Mouse (Mus musculus) intestine, postnatal 0 days (tissue): ENCODE measurements around the gene Tmem219. TPM values are rescaled to one million over a fixed set of nuclear protein-coding genes. Genes with fewer than 3 reads are reported as not detected.

Source experiments
- ATAC-seq: fragments of 200-750 bp; cut with Nextera tagmentation; 2 replicates; pipeline ENCODE4 v1.8.0; 2017; ENCODE audit warnings: mild to moderate bottlenecking, moderate TSS enrichment, moderate library complexity
- H3K27ac ChIP-seq: fragments of 300-500 bp; sonication (generic); 2 replicates; pipeline ENCODE4 v1.5.1; 2014; ENCODE audit warnings: mild to moderate bottlenecking, low read depth, low read length, moderate library complexity
- H3K27me3 ChIP-seq: fragments of 300-500 bp; sonication (generic); replicated peaks from 2 replicates; pipeline ENCODE4 v1.6.1; 2014; ENCODE audit warnings: low read length, mixed read lengths; ENCODE audit not compliant: control insufficient read depth, insufficient read depth
- H3K36me3 ChIP-seq: fragments of 300-500 bp; sonication (generic); 2 replicates; pipeline ENCODE4 v1.6.1; 2014; ENCODE audit warnings: mild to moderate bottlenecking, moderate library complexity; ENCODE audit not compliant: control insufficient read depth, insufficient read depth
- H3K4me1 ChIP-seq: fragments of 300-500 bp; sonication (generic); replicated peaks from 2 replicates; pipeline ENCODE4 v1.6.1; 2014; ENCODE audit warnings: antibody characterized with exemption, low read length, mixed read lengths; ENCODE audit not compliant: control insufficient read depth, insufficient read depth
- H3K4me2 ChIP-seq: fragments of 300-500 bp; sonication (generic); replicated peaks from 2 replicates; pipeline ENCODE4 v1.6.1; 2014; ENCODE audit warnings: low read depth, mild to moderate bottlenecking, moderate library complexity
- H3K4me3 ChIP-seq: fragments of 300-500 bp; sonication (generic); 2 replicates; pipeline ENCODE4 v1.5.1; 2014; ENCODE audit warnings: low read depth, low read length
- H3K9ac ChIP-seq: fragments of 300-500 bp; sonication (generic); 2 replicates; pipeline ENCODE4 v1.6.1; 2014; ENCODE audit warnings: mild to moderate bottlenecking, low read depth, low read length
- H3K9me3 ChIP-seq: fragments of 300-500 bp; sonication (generic); 2 replicates; pipeline ENCODE4 v1.6.1; 2016; ENCODE audit warnings: mixed run types; ENCODE audit not compliant: control insufficient read depth
- CTCF ChIP-seq: sonication (generic); IDR thresholded peaks from 2 replicates; pipeline ENCODE4 v1.5.1; 2016; ENCODE audit warnings: low read depth, mild to moderate bottlenecking, control low read depth, antibody characterized with exemption, moderate library complexity
- WGBS: fragments of 180-500 bp; shearing (Covaris S2); extraction: QIAGEN DNeasy Blood & Tissue Kit; methylation state at CpG from one replicate; pipeline ENCODE4 v1.1.7; 2014; 5-methylcytosine and 5-hydroxymethylcytosine counted together
- polyA plus RNA-seq: library from polyadenylated mRNA; unstranded; fragments of >200 nt; fragmentation: Nextera tagmentation; extraction: Ambion mirVana; gene quantifications from 2 replicates; pipeline ENCODE4 v1.2.1, GENCODE M21; 2015

Gene Tmem219
- polyA plus RNA-seq, result 71.1 and 73.5 TPM in 2 replicates

DNA sequence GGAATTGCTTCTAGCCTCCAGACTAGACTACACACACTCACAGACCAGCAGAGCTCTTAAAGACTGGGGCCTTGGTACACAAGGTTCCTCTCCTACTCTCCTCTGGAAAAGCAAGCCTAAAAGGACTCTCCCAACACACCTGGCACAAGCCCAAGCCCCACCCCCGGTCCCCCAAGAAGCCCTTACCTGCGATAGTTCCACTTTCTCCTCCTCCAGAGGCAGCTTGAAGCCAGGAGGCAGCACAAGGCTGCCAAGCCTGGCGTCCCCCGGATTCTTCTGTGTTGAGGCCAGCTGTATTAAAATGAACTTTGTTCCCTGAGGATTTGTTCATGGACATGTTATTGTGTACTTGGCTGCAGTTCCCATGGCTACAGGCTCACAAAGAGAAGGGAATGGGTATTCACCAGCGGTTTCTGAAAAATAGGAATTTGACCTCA, at the start of gene Tmem219:
TSS of gene Tmem219 (minus strand) at position 294 of the 437 bp plus-strand sequence.
- WGBS, result 16% methylated on average over 5 of the region's 5 CpGs

DNA sequence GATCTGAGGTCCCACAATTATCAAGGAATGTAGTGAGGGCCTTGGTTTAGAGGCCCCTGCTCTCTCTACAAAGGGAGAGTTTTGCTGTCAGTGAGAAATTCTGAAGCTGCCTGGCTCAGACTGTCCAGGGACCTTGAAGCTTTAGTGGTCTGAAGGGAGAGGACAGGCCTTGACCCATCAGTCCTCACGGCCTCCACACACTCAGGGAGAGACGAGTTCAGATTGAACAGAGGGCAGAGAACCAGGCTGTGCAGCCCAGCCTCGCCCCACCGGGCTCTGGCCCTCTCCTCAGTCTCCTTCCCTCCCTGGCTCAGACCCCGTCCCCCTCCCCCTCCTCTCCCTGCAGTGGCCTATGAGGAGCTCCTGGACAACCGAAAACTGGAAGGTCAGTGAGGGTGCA, 44.6 kb upstream of the Tmem219 start:
- H3K4me3 ChIP-seq, result no peak overlapping the region
- no peak overlapping the region for H3K9ac ChIP-seq
- no peaks in the 10 kb centered on the region for H3K36me3 ChIP-seq
- TF ChIP-seq CTCF, result no peak
- 73% methylated on average over 6 of the region's 6 CpGs for WGBS
- H3K4me1 ChIP-seq, result no peaks in the 10 kb centered on the region
- H3K27me3 ChIP-seq, result 0 out of 2 replicates have a peak, but pooled peaks cover 9% of the 10 kb centered on the region
- no peak overlapping the region for H3K4me2 ChIP-seq
- H3K27ac ChIP-seq, result no peak overlapping the region
- H3K9me3 ChIP-seq, result no peaks in the 10 kb centered on the region
- no peak for ATAC-seq

More for the DNA sequence above, at the start of gene Tmem219:
- peak within 1 kb of the TSS; percentile 20 for H3K4me3 ChIP-seq
- no peaks in the 10 kb centered on the region for H3K27me3 ChIP-seq
- H3K9ac ChIP-seq, result peak within 1 kb of the TSS; percentile 8
- peak within 1 kb of the TSS; percentile 83 for H3K27ac ChIP-seq
- TF ChIP-seq CTCF, result peak; percentile 61
- H3K4me2 ChIP-seq, result peak within 1 kb of the TSS; percentile 57
- no peaks in the 10 kb centered on the region for H3K4me1 ChIP-seq
- peak; percentile 94 for ATAC-seq
- no peaks in the 10 kb centered on the region for H3K9me3 ChIP-seq
- H3K36me3 ChIP-seq, result no peaks in the 10 kb centered on the region

DNA sequence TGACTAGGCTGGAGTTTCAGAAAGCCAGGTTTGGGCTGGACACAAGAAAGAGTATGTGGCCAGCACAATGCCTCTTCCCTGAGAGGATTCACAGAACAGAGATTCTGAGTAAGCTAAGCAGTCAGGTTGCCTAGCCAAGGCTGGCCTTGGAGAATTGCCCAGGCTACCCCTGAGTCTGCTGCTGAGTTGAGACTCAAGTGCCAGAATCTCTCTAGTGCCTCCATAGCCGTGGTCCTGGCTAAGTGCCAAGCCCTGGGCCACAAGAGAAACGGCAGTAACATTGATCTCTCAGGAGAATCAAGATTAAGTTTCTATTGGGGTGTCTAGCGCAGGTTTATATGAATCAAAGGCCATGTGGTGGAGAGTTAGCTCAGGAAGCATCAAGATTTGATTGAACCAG, 42.9 kb upstream of the Tmem219 start:
- TF ChIP-seq CTCF, result no peak
- Histone ChIP-seq H3K27me3 (peaks cover 9% of the 10 kb centered on the region; the same call in 1 of the 2 replicates), H3K4me3 (no peak overlapping the region), H3K4me1 (no peaks in the 10 kb centered on the region), H3K36me3 (no peaks in the 10 kb centered on the region), H3K4me2 (no peak overlapping the region), H3K9ac (no peak overlapping the region), H3K27ac (no peak overlapping the region), H3K9me3 (no peaks in the 10 kb centered on the region)
- ATAC-seq, result no peak
- WGBS, result 45% methylated on average over 3 of the region's 3 CpGs

DNA sequence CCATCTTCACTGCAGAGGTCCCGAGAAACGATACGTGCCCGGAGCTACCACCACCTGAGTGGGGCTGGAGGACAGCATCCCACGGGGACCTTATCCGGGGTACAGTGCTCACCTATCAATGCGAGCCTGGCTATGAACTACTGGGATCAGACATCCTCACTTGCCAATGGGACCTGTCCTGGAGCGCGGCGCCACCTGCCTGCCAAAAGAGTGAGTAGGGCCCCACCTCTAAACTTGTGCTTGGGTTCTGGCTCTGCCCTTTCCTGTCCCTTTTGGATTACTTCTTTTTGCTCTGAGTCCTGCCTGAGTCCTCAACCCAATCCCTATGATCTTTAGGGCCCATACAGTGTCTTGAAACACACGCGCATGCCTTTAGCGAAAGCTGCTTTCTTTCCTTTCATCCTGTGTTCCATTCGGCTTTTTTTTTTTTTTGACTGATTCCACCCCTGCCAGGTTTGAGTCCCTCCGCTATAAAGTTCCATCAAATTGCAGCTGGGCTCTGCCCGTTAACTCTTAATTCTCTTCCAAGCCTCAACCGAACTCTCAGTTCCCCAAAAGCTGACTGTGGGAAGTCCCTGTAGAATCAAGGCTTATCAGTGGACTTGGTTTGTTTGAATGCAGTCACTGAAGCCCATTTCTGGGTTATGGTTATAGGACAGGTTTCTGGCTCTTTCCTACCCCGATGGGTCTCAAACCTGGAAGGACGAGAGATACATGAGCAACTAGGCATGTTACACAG, 41.0 kb upstream of the Tmem219 start:
- Histone ChIP-seq H3K4me2 (no peak overlapping the region), H3K36me3 (no peaks in the 10 kb centered on the region)

DNA sequence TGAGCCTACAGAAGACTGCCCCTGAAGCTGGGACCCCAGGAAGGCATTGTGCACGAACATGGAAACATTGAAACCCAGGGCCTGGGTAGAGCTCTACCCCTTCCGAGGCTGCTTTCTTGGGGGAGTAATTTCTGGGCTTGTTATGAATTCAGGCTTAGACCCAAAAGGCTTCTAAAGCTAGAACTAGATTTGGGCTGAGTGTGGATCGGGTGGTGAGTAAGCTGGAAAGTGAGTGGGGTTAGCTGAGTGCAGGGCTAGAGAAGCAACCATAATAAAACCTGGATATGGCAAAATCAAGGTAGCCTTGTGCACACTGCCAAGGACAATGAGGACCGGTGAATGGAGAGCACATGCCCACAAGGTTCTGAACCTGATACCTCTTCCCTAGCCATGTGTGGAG, 39.2 kb upstream of the Tmem219 start:
- ATAC-seq, result no peak
- Histone ChIP-seq H3K9ac (no peak overlapping the region), H3K27ac (no peak overlapping the region), H3K4me3 (no peak overlapping the region), H3K27me3 (peaks cover 9% of the 10 kb centered on the region; the same call in 1 of the 2 replicates), H3K36me3 (no peaks in the 10 kb centered on the region; the same call in 1 of the 2 replicates), H3K9me3 (no peaks in the 10 kb centered on the region), H3K4me1 (no peaks in the 10 kb centered on the region), H3K4me2 (no peak overlapping the region)
- WGBS, result 86% methylated on average over 4 of the region's 4 CpGs
- no peak for TF ChIP-seq CTCF

More for the DNA sequence above, 41.0 kb upstream of the Tmem219 start:
- H3K27me3 ChIP-seq, result peaks cover 9% of the 10 kb centered on the region; the same call in 1 of the 2 replicates
- H3K27ac ChIP-seq, result no peak overlapping the region
- no peak for ATAC-seq
- H3K4me1 ChIP-seq, result no peaks in the 10 kb centered on the region
- peak; percentile 78 for TF ChIP-seq CTCF
- no peak overlapping the region for H3K4me3 ChIP-seq
- 33% methylated on average over 19 of the region's 19 CpGs for WGBS
- no peak overlapping the region for H3K9ac ChIP-seq
- no peaks in the 10 kb centered on the region for H3K9me3 ChIP-seq

DNA sequence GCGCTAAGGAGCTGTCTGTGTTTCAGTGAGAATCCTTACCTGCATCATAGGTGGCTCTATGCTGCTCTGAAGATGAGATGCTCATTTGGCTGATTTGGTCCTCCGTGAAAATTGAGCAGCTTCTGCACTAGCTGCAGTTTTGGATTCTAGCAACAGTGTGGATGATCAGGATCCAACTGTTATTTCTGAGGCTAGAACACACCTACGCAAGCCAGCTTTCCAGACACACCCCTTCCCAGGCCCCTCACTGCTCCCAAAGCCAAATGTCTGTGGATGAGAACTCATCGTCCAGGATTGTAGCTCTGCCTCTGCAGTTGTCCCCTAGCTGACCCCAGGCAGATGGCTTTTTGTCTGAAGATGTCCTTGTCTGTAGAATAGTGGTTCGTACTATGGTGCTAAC, 38.4 kb upstream of the Tmem219 start:
- Histone ChIP-seq H3K27ac (no peak overlapping the region), H3K4me2 (no peak overlapping the region), H3K27me3 (peaks cover 9% of the 10 kb centered on the region; the same call in 1 of the 2 replicates), H3K9me3 (no peaks in the 10 kb centered on the region), H3K4me3 (no peak overlapping the region), H3K9ac (no peak overlapping the region), H3K36me3 (no peaks in the 10 kb centered on the region; the same call in 1 of the 2 replicates), H3K4me1 (no peaks in the 10 kb centered on the region)
- WGBS, result 85% methylated on average over 5 of the region's 5 CpGs
- ATAC-seq, result no peak
- no peak for TF ChIP-seq CTCF
